23 mouse cellular contexts compared by ENCODE assay signal in the genomic region with DNA sequence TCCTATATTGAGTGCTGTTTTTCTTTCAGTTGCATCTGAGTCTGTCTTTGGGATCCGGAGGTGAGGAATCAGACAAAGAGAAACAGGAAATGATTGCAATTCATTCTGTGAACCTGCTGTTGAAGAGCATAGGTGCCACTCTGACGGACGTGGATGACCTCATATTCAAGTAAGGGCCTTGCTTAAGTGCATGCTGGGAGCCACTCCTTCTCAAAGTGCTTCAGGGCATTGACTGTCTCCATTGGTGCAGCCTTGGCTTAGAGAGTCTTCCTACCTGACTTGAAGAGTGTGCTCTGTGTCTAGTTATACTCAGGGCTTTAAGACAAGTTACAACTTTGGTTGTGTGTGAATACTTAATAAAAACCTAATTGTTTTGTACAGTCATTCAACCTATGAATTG.
"Had no signal": no experiment of that assay in that cellular context is flagged by ENCODE, and none has a peak within 500 bp of the region (broad histone marks: within the 10 kb centered on the region; RNA-seq: fewer than 3 reads in every experiment).

No protein-coding gene starts in this region.

- H3K4me1 ChIP-seq: heart, embryonic 10.5 days; heart, embryonic 12.5 days; intestine, embryonic 15.5 days; limb, embryonic 13.5 days; limb, embryonic 15.5 days had no signal

- ATAC-seq: hindbrain, embryonic 16.5 days; inflammation-experienced regulatory T-cells, adult 6 months; intestine, embryonic 15.5 days; intestine, postnatal 0 days had no signal

- H3K9ac ChIP-seq: heart, embryonic 12.5 days; hindbrain, embryonic 12.5 days; hindbrain, embryonic 14.5 days; intestine, embryonic 15.5 days; limb, embryonic 13.5 days; limb, embryonic 15.5 days had no signal

- H3K27me3 ChIP-seq: heart, embryonic 12.5 days; hindbrain, embryonic 12.5 days; intestine, embryonic 15.5 days; limb, embryonic 13.5 days; limb, embryonic 15.5 days had no signal

- H3K4me2 ChIP-seq: heart, embryonic 12.5 days; hindbrain, embryonic 12.5 days; hindbrain, embryonic 14.5 days; intestine, embryonic 15.5 days; limb, embryonic 13.5 days; limb, embryonic 15.5 days had no signal

- H3K9me3 ChIP-seq: hindbrain, embryonic 10.5 days; intestine, embryonic 15.5 days; limb, embryonic 15.5 days had no signal

- H3K27ac ChIP-seq: gastrocnemius, adult 2 months; heart, embryonic 10.5 days; hindbrain, embryonic 10.5 days; hindbrain, embryonic 12.5 days; hindbrain, embryonic 14.5 days; intestine, embryonic 15.5 days; limb, embryonic 13.5 days; limb, embryonic 15.5 days had no signal

- H3K4me3 ChIP-seq: gastrocnemius, adult 2 months; heart, embryonic 10.5 days; heart, embryonic 12.5 days; hindbrain, embryonic 10.5 days; hindbrain, embryonic 12.5 days; intestine, embryonic 15.5 days; limb, embryonic 13.5 days; limb, embryonic 15.5 days had no signal

- DNase-seq: gastrocnemius, adult 2 months; gastrocnemius, postnatal 10 days; gastrocnemius, postnatal 25 days; heart, postnatal 10 days; heart, postnatal 4 days; kidney, adult 18-20 months; kidney, adult 8-10 months; kidney, postnatal 10 days; kidney, postnatal 36 days; layer of hippocampus, adult 9-11 months; layer of hippocampus, postnatal 36 days; left cerebral cortex, postnatal 4 days had no signal
